Mouse (Mus musculus): Measurements from ENCODE around the gene Smarcad1.

- TF ChIP-seq POLR2A (IDR thresholded peaks at IDR 0.05; ENCODE audit: extremely low read depth, insufficient read depth, low read length): no peak
- TF ChIP-seq CTCF (IDR thresholded peaks at IDR 0.05; ENCODE audit: extremely low read depth, insufficient read depth, low read length): no peak
These were observed 30.2 kb upstream of the Smarcad1 start for GRCm38 (mm10) chr6:65012142-65012541.
